Mouse (Mus musculus) intestine, postnatal 0 days (tissue): ENCODE measurements around the gene Rmdn2. TPM values are rescaled to one million over a fixed set of nuclear protein-coding genes. Genes with fewer than 3 reads are reported as not detected.

Source experiments
- ATAC-seq: fragments of 200-750 bp; cut with Nextera tagmentation; 2 replicates; pipeline ENCODE4 v1.8.0; 2017; ENCODE audit warnings: mild to moderate bottlenecking, moderate TSS enrichment, moderate library complexity
- H3K27ac ChIP-seq: fragments of 300-500 bp; sonication (generic); 2 replicates; pipeline ENCODE4 v1.5.1; 2014; ENCODE audit warnings: mild to moderate bottlenecking, low read depth, low read length, moderate library complexity
- H3K27me3 ChIP-seq: fragments of 300-500 bp; sonication (generic); replicated peaks from 2 replicates; pipeline ENCODE4 v1.6.1; 2014; ENCODE audit warnings: low read length, mixed read lengths; ENCODE audit not compliant: control insufficient read depth, insufficient read depth
- H3K36me3 ChIP-seq: fragments of 300-500 bp; sonication (generic); 2 replicates; pipeline ENCODE4 v1.6.1; 2014; ENCODE audit warnings: mild to moderate bottlenecking, moderate library complexity; ENCODE audit not compliant: control insufficient read depth, insufficient read depth
- H3K4me1 ChIP-seq: fragments of 300-500 bp; sonication (generic); replicated peaks from 2 replicates; pipeline ENCODE4 v1.6.1; 2014; ENCODE audit warnings: antibody characterized with exemption, low read length, mixed read lengths; ENCODE audit not compliant: control insufficient read depth, insufficient read depth
- H3K4me2 ChIP-seq: fragments of 300-500 bp; sonication (generic); replicated peaks from 2 replicates; pipeline ENCODE4 v1.6.1; 2014; ENCODE audit warnings: low read depth, mild to moderate bottlenecking, moderate library complexity
- H3K4me3 ChIP-seq: fragments of 300-500 bp; sonication (generic); 2 replicates; pipeline ENCODE4 v1.5.1; 2014; ENCODE audit warnings: low read depth, low read length
- H3K9ac ChIP-seq: fragments of 300-500 bp; sonication (generic); 2 replicates; pipeline ENCODE4 v1.6.1; 2014; ENCODE audit warnings: mild to moderate bottlenecking, low read depth, low read length
- H3K9me3 ChIP-seq: fragments of 300-500 bp; sonication (generic); 2 replicates; pipeline ENCODE4 v1.6.1; 2016; ENCODE audit warnings: mixed run types; ENCODE audit not compliant: control insufficient read depth
- CTCF ChIP-seq: sonication (generic); IDR thresholded peaks from 2 replicates; pipeline ENCODE4 v1.5.1; 2016; ENCODE audit warnings: low read depth, mild to moderate bottlenecking, control low read depth, antibody characterized with exemption, moderate library complexity
- WGBS: fragments of 180-500 bp; shearing (Covaris S2); extraction: QIAGEN DNeasy Blood & Tissue Kit; methylation state at CpG from one replicate; pipeline ENCODE4 v1.1.7; 2014; 5-methylcytosine and 5-hydroxymethylcytosine counted together
- polyA plus RNA-seq: library from polyadenylated mRNA; unstranded; fragments of >200 nt; fragmentation: Nextera tagmentation; extraction: Ambion mirVana; gene quantifications from 2 replicates; pipeline ENCODE4 v1.2.1, GENCODE M21; 2015

Rmdn2 gene
- polyA plus RNA-seq, 1 experiment from 2014 or later: 13.4 TPM

GRCm38 (mm10) chr17:79622050-79622449 is 10.4 kb downstream of the Rmdn2 start:
- WGBS: 89% methylated on average over 6 of the region's 6 CpGs
- no peaks in the 10 kb centered on the region for H3K27me3 ChIP-seq
- no peaks in the 10 kb centered on the region for H3K36me3 ChIP-seq
- no peak for ATAC-seq
- no peak for TF ChIP-seq CTCF
- no peaks in the 10 kb centered on the region for H3K4me1 ChIP-seq
- no peak overlapping the region for H3K4me2 ChIP-seq
- no peak overlapping the region for H3K9ac ChIP-seq
- H3K9me3 ChIP-seq: no peaks in the 10 kb centered on the region
- H3K4me3 ChIP-seq: no peak overlapping the region
- no peak overlapping the region for H3K27ac ChIP-seq

GRCm38 (mm10) chr17:79622574-79622973 is 10.9 kb downstream of the Rmdn2 start:
- Histone ChIP-seq H3K4me2 (no peak overlapping the region), H3K27me3 (no peaks in the 10 kb centered on the region), H3K9ac (no peak overlapping the region), H3K4me1 (no peaks in the 10 kb centered on the region), H3K27ac (no peak overlapping the region), H3K9me3 (no peaks in the 10 kb centered on the region), H3K36me3 (no peaks in the 10 kb centered on the region), H3K4me3 (no peak overlapping the region)
- WGBS: 77% methylated on average over 7 of the region's 7 CpGs
- TF ChIP-seq CTCF: no peak
- ATAC-seq: no peak

DNA sequence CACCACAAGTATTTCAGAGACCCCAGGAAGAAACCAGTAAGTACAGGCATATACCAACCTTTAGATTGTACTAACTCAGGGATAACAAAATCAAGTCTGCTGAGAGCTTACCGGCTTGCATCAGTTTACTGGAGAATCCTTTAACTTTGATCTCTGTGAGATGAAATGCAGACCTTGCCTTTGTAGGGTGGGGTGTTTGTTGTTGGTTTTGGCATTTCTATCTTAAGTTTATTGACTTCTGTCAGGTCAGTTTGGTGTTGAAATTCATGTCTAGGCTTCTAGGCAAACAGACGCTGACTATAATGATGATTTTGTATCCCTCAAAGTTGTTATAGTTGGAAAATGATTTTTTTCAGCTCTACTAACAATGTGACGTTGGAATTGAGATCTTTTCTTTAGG is 12.2 kb downstream of the Rmdn2 start:
- Histone ChIP-seq H3K36me3 (no peaks in the 10 kb centered on the region), H3K4me3 (no peak overlapping the region), H3K4me2 (no peak overlapping the region), H3K4me1 (no peaks in the 10 kb centered on the region), H3K27me3 (no peaks in the 10 kb centered on the region), H3K27ac (no peak overlapping the region), H3K9me3 (no peaks in the 10 kb centered on the region), H3K9ac (no peak overlapping the region)
- TF ChIP-seq CTCF: no peak
- ATAC-seq: no peak
- 63% methylated on average over 3 of the region's 3 CpGs for WGBS

DNA sequence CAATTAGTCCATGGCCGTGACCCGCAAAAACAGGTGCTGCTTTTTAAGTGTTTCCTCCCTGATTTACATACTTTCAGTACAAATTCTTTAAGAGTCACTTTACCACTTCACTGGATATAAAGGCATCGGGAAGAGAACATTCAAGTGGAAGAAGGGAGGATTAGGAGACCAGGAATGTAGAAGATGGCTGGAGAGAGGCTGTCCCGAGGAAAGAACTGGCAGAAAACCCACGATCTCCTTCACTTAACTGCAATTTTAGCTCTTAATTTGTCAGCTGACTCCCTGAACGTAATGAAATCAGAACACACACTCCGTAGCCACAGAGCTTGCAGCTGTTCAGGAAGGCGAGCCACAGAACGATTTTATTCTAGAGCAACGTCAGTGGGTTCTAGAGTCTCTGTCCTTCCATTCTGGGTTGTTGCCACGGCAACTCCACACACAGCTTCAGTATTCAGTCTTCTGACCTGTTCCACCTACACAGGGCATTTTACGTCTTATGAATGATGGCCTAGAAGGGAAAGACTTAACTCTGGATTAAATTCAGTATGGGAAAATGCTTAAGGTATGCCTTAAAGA is 14.7 kb downstream of the Rmdn2 start:
- no peak for ATAC-seq
- Histone ChIP-seq H3K27me3 (no peaks in the 10 kb centered on the region), H3K9me3 (no peaks in the 10 kb centered on the region), H3K9ac (no peak overlapping the region), H3K4me2 (no peak overlapping the region), H3K4me1 (no peaks in the 10 kb centered on the region), H3K36me3 (no peaks in the 10 kb centered on the region), H3K4me3 (no peak overlapping the region), H3K27ac (no peak overlapping the region)
- 80% methylated on average over 12 of the region's 12 CpGs for WGBS
- TF ChIP-seq CTCF: no peak

GRCm38 (mm10) chr17:79649893-79650292 is 38.2 kb downstream of the Rmdn2 start:
- Histone ChIP-seq H3K9me3 (no peaks in the 10 kb centered on the region), H3K4me1 (no peaks in the 10 kb centered on the region), H3K4me2 (no peak overlapping the region), H3K9ac (no peak overlapping the region), H3K27ac (no peak overlapping the region), H3K36me3 (no peaks in the 10 kb centered on the region), H3K27me3 (no peaks in the 10 kb centered on the region), H3K4me3 (no peak overlapping the region)
- 89% methylated on average over 4 of the region's 4 CpGs for WGBS
- TF ChIP-seq CTCF: no peak
- no peak for ATAC-seq

DNA sequence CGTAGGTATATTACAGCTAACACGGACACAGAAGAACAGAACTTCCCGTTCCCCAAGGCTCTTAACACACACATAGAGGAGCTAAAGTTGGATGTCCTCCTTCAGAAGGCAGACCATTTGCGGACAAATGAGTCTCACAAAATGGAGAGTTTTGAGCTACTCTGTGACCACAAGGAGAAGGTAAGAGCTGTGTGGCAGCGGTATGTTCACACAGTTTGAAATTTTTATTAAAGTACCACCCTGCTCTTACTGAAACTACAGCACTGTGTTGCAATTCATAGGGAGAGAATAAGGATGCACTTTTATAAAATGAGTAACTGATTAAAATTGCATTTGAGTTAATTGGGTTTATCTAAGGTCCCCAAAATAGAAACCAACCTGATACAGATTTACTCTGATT is 38.6 kb downstream of the Rmdn2 start:
- H3K9me3 ChIP-seq: no peaks in the 10 kb centered on the region
- H3K4me2 ChIP-seq: no peak overlapping the region
- no peaks in the 10 kb centered on the region for H3K4me1 ChIP-seq
- no peak overlapping the region for H3K27ac ChIP-seq
- TF ChIP-seq CTCF: no peak
- 95% methylated on average over 5 of the region's 5 CpGs for WGBS
- H3K27me3 ChIP-seq: no peaks in the 10 kb centered on the region
- no peak for ATAC-seq
- H3K9ac ChIP-seq: no peak overlapping the region
- no peaks in the 10 kb centered on the region for H3K36me3 ChIP-seq
- no peak overlapping the region for H3K4me3 ChIP-seq

- H3K4me1 ChIP-seq: no peaks in the 10 kb centered on the region
- 38% methylated on average over 1 of the region's 1 CpGs for WGBS
- no peak overlapping the region for H3K9ac ChIP-seq
- H3K27me3 ChIP-seq: no peaks in the 10 kb centered on the region
- TF ChIP-seq CTCF: no peak
- no peak overlapping the region for H3K4me3 ChIP-seq
- no peak for ATAC-seq
- H3K4me2 ChIP-seq: no peak overlapping the region
- no peak overlapping the region for H3K27ac ChIP-seq
- no peaks in the 10 kb centered on the region for H3K36me3 ChIP-seq
- no peaks in the 10 kb centered on the region for H3K9me3 ChIP-seq
These were observed 41.5 kb downstream of the Rmdn2 start for GRCm38 (mm10) chr17:79653171-79653570.
